Mouse (Mus musculus): ENCODE measurements at regions not wholly inside any gene's neighbourhood (a gene's known extent, or its start where the extent isn't known, plus 50 kb on each side); places are given as distances from the start of the nearest gene placed in this dataset.
"Not testable (repeated sequence)": the region's sequence is repeated elsewhere in the genome, so short reads cannot be mapped to it uniquely, and the experiment has no call there.

GRCm38 (mm10) chr16:3114473-3115335 is 476.1 kb upstream of the Olfr161 start:
- DNase-seq (ENCODE audit: low spot score): not testable (repeated sequence)

- DNase-seq (ENCODE audit: low spot score): peak; percentile 3
Observed at GRCm38 (mm10) chr16:3115336-3116112, 475.3 kb upstream of the Olfr161 start.

GRCm38 (mm10) chr16:3116113-3116511 is 474.7 kb upstream of the Olfr161 start:
- DNase-seq (ENCODE audit: low spot score): not testable (repeated sequence)

GRCm38 (mm10) chr16:3121216-3121615 is 469.6 kb upstream of the Olfr161 start:
- not testable (repeated sequence) for DNase-seq (ENCODE audit: low spot score)

GRCm38 (mm10) chr16:3122145-3122860 is 468.5 kb upstream of the Olfr161 start:
- not testable (repeated sequence) for DNase-seq (ENCODE audit: low spot score)

DNA sequence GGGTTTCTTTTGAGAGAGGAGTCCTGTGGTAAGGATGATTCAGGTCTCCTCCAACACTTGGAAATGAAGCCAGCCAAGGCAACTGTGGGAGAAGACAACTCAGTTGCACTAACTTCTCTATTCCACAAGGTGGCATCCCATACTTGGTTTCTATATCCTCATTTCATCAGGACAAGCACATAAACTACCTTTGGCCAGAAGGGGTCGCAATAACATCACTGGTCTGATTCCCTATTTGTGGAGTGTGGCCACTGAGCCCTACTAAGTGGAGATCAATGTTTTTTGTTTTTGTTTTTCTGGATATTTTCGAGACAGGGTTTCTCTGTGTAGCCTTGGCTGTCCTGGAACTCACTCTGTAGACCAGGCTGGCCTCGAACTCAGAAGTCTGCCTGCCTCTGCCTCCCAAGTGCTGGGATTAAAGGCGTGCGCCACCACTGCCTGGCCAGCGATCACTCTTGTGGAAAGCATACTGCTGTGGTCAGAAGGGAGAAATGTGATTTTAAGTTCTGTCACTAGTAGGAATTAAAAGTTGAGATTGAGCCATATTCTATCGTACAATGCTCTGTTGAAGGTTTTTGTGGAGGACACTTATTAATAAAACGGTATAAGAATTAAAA is 467.9 kb upstream of the Olfr161 start:
- peak; percentile 55 for DNase-seq (ENCODE audit: low spot score)

- DNase-seq (ENCODE audit: low spot score): not testable (repeated sequence)
Observed at GRCm38 (mm10) chr16:3127317-3127716, 463.5 kb upstream of the Olfr161 start.
